Mouse (Mus musculus): ENCODE measurements around the gene Tmem270.

- TF ChIP-seq TCF12 (IDR thresholded peaks at IDR 0.05; ENCODE audit: insufficient read depth, poor library complexity, severe bottlenecking) (no peak), USF1 (IDR thresholded peaks at IDR 0.05; ENCODE audit: low read depth) (no peak), MAX (IDR thresholded peaks at IDR 0.05; ENCODE audit: low read depth) (no peak), SRF (IDR thresholded peaks at IDR 0.05; ENCODE audit: control insufficient read depth, insufficient read length, low read depth) (no peak), POLR2A (IDR thresholded peaks at IDR 0.05; ENCODE audit: insufficient read length, low read depth) (no peak), E2F4 (IDR thresholded peaks at IDR 0.05; ENCODE audit: insufficient read depth) (no peak), REST (IDR thresholded peaks at IDR 0.05; ENCODE audit: insufficient read depth, insufficient read length) (no peak), MYOG (IDR thresholded peaks at IDR 0.05; ENCODE audit: control insufficient read depth in 1 of 3, insufficient read depth in 1 of 3, insufficient read length in 2 of 3, low read depth in 2 of 3) (no peak), MYOD1 (IDR thresholded peaks at IDR 0.05; ENCODE audit: control insufficient read depth in 1 of 3, insufficient read length in 2 of 3, low read depth in 2 of 3) (no peak), POLR2AphosphoS2 (IDR thresholded peaks at IDR 0.05; ENCODE audit: insufficient read length, low read depth) (no peak), TCF3 (IDR thresholded peaks at IDR 0.05; ENCODE audit: insufficient read length, low read depth) (no peak), CEBPB (IDR thresholded peaks at IDR 0.05; ENCODE audit: insufficient read depth, poor library complexity, severe bottlenecking) (no peak)
These were observed 38.0 kb downstream of the Tmem270 start for GRCm38 (mm10) chr5:134868506-134868905.
